Mouse (Mus musculus) lung, postnatal 4 days (tissue): ENCODE results near the gene Kcnd3.

Experiments used
- DNase-seq, 2 experiments: peaks; one replicate each; pipeline ENCODE4 v3.0.0; 2021

Kcnd3 gene

DNA sequence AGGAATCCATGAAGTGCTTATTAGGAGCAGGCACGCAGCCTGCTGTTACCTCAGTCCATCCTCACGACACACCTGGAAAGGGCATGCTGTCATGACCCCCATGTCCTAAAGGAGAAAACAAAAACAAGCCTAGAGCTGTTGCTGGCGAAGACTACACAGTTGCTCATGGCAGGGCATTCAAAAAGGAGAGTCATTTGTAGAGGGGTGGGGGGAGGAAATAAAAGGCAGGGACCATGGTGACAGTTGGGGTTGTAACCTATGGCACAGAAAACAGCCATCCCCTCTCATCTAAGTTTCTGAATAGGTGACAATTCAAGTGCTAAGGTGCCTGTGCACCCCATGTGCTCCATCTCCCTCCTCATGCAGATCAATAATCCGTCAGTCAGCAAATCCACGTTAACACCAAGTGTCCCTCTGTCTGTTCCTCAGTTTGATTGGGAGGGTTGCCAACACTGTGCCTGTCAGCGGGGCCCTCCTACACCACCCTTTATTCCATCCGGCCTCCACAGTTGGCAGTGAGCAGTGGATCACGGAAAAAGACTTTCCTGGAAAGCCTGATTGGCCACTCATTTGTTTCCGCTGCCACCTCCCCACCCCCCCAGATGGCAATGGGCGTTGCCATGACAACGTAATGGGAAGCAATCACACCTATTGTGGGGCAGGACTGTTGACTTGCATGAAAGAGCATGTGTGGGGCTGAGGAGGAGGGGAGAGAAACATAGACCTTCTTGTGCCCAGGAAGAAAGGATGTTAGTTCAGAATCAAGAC is 78.4 kb downstream of the Kcnd3 start:
- no peak for DNase-seq

DNA sequence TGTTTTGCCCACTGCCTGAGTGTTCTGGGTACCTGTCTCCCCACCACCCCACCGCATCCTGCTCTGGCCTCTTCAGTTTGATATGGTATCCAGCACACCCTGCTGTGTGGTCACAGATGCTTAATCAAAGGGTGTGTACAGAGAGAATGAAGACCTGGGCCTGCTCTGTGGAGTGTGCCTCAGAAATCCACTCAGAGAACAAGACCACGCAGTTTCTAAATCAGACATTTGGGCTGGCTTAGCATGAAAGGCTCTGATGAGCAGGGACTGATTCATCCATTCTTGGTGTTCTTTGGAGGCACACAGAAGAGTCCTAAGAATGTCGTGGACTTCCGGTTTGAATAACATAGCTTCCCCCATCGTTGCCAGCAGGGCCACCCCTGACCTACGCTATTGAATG is 86.3 kb downstream of the Kcnd3 start:
- no peak for DNase-seq

DNA sequence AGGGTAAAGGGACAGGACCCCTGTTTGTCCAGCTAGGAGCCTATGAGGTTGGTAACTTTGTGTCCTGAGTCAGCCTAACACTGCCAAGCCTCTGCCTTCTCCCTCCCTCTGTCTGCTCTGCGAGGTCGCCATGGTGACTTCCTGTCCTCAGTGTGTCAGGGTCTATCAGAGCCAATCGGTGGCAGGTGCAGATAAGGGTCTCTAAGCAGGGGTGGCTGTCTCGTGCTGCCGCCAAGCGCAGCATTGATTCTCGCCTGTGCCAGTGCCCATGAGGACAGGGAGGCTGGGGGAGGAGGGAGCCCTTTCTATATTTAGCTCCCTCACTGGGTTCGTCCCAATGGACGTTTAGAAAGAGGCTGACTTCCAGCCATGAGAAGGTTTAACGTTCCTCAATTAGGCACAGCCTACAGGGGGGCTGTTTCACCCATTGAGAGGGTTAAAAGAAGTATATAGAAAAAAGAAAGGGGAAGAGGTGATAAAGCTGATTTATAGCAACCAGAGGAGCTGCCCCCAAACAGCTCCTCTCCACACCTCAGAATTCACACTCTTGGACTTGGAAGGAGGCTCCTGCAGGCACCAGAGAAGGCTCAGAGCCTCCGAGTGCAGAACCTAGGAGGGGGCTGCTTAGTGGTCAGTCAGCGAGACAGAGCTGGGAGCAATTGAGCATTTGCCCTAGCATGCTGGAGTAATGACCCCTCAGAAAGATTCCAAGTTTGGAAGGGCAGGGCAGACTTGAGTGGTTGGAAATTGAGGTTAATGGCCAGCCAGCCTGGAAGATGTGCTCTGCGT is 86.9 kb downstream of the Kcnd3 start:
- DNase-seq, result no peak

DNA sequence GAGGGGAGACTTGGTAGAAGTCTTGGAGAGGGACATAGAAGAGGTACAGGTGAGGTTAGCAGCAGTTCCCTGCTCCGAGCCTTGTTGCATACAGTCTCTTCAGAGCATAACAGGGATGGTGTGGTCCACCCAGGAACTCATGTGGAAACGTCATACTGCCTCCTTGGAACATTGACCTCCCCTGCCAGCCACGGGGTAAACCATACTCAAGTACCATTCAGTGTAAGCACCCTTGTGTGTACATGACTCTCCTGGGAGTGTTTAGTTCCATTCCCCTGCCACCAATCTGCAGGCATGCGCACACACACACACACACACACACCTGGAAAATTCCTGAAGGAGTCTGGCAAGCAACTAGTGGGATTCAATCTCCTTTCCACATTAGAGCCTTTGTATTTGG is 90.6 kb downstream of the Kcnd3 start:
- DNase-seq, result peak; percentile 15 to 43

DNA sequence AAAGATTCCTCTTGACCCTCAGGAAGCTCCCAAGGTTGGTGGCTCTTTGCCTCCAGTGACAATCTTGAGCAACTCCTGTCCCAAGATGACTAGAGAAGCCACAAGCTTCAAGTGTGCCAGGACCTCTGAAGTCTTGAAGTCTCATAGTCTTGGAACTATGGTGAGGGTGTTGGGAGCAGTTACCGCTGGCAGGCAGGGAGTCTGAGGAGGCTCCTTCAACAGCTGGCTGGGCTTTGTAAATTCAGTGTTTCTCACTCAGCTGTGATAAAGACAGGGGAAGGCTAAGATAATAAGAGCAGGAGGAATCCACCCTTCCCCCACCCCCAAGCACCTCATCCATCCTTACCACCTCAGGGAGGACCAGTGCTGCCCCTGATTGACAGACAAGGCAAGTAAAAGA is 92.0 kb downstream of the Kcnd3 start:
- no peak for DNase-seq

DNA sequence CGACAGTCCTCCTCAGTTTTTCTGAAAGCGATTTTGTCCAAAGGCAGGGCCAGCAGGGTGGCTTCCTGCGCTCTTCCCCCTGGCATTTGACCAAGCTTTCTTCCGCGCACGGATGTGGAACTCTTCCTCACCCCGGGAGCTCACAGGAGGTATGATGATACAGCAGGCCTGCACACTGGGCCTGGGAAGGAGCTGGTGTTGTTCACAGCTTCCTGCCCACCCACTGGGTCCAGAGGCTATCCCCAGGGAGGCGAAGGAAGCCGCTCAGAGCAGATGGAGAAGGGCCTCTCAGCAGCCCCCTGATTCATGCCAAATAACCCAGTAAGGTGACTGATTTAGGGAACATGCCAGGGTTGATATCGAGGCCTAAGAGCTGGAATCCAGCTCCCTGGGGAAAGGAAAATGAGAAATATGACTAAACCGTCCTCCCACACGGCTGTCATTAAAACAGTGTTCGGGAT is 94.5 kb downstream of the Kcnd3 start:
- DNase-seq, result no peak

DNA sequence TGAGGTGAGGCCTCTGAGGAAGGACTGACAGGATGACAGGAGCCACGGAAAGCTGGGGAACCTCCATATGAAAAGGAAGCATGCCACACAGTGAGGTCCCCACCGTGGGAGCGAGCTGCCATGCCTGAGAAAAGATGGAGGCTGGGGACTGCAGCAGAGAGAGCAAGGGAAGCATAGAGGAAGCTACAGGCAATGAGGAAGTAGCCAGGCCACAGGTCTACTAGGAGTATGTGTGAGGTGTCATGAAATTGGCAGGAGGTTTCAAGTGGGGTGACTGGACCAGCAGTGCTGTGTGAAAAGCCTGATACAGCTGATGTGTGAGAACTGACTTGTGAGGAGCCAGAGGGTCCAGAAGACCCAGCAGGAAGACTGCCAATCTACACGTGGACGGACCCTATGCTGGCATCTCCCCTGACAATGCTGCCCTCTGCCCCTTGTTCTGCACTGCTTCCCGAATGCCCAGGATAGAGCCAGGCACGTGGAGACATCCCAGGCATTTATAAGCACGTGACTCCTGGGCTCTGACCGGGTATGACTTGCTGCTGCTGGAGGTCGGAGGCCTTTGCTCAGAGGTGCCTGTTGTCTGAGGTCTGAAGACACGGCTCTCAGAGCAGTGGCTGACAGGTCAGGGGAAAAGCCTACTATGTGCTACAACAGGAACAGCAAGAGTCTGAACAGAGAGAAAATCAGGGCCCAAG is 96.1 kb downstream of the Kcnd3 start:
- no peak for DNase-seq

DNA sequence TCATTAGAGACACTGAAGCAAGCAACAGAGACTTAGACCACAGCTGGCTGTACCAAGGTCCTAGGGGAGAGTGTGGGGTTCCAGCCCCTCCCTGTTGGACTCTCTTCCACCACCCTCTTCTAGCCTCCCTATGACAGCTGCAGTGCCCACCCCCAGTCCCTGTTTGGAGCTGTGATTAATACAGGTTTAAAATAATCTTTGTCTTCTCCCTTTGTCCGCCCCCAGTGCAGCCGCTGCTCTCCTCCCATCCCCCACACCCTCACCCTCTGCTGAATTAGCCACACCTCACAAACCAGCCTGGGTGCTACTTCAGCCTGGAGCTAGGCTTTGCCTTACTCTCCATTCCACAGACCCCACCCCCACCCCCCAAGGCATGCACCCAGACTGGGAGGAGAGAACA is 107.3 kb downstream of the Kcnd3 start:
- DNase-seq, result no peak

DNA sequence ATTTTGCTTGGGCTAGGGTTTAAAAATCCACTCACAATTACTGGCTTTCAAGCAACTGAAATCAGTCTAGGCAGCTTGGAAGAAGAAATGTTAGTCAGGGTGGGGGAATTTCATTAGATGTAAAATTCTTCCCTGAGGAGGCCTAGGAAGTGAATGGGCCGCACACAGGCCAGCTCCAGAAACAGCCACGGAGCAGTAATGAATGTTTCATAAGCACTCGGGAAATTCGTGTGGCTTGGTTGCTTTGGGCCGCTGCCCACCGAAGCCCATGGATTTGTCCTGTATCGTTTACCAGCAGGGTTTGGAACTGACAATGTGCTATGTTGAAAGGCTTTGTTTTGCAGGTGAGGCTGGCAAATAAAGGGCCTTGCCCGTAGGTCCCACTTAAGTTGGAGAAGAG is 114.8 kb downstream of the Kcnd3 start:
- DNase-seq, result no peak

DNA sequence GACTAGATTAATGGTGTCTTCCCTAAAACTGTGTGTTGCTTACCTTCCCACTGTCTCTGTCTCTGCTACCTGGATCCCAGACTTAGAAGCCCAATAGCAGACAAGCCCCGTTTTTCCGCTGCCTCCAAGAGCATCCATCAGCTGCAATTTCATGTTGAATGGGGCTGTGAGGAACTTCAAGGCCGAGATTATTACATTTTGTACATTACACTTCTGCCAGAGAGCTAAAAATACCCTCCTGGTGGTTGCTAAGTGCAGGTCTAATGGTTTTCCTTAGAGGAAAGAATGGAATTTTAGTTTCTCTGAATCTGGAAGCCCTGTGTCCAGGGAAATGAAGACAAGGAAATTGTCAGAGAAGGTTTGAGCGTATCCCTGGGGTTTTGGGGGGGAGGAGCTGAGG is 115.3 kb downstream of the Kcnd3 start:
- no peak for DNase-seq

DNA sequence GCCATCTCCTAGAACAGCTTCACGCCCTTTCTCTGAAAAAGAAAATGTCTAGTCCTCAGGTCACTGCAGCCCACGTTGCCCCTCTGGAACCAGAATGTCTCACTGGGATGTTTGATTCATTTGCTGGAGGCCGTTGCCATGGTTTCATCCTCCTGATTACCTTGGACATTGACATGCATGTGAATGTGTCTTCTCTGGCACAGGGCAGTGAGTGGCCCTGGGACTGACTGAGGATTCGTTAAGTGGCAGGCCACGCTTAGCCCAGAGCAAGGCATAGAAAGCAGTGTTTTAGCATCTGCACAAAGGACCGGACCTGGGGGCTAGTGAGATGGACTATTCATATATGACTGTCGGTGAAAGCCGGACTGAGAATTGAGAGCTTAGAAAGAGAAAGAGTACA is 116.3 kb downstream of the Kcnd3 start:
- DNase-seq, result no peak

DNA sequence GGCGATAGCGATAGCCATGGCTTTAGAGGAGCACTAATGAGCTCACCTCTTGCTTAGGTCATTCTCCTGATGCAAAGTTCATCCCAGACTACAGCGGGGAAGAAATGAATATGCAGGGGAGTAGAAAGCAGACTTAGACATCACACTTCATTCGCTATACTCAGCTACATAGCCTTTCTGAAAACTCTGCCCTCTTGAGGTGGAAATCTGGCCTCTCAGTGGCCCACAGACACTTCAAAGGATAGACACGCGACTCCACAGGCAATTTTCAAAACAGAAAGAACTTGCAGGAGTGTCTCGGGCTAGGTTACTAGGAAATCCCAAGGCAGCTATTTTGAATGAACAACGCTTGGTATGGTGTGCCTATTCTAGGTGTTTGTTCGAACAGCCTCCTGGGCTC is 116.7 kb downstream of the Kcnd3 start:
- DNase-seq, result no peak

DNA sequence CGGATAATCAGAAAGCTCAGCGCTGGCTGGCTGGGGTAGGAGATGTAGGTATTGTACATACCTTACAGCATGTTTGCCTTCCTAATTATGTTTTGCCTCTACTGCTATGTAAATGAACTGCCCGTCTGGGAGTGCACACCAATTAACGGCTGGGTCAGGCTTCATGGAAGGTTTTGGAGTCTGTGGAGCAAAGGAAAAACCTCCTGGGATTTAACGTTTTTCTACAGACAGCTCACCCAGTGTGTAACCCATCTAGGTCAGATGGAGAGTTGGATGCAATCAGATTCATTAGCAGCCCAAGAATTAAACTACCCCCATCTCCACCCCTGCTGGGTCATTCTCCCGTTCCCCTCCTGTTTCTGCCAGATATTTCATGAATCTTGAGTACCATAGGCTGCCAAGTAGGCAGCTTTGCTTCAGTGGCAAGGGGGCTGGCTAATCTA is 117.2 kb downstream of the Kcnd3 start:
- DNase-seq, result no peak

DNA sequence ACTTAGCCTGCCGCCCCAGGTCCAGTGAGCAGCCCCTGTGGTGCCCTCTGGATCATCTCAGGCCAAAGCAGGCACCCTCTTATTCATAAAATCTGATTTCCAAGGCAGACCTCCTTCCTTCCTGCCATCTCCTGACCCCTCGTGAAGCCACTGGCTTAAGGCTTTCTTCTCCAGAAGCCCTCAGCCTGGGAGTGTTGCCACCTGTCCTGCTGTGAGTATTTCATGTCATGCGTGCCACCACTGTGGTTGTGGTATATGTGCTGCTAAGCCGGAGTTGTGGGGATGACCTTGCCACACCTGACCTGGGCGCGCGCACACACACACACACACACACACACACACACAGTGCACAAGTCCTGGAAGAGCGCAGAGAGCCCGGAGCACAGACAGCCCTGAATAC is 117.8 kb downstream of the Kcnd3 start:
- DNase-seq, result no peak

DNA sequence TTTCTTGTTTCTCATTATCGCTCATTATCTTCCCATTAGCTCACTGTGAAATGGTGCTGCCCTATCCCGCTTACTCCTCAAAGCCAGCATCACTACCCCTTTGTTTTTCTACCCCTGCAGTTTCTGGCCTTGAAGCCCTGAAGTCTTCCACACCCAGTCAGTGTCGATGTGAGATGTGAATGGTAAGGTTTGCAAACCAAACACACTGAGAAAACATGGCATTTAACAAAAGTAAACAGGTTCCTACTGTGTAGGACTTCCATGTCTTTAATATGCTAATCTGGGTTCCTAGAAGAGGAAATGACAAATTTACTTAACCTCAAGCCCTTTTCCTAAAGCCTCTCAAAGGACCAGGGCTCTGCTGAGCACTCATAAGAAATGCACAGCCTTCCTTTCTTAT is 118.7 kb downstream of the Kcnd3 start:
- DNase-seq, result no peak

DNA sequence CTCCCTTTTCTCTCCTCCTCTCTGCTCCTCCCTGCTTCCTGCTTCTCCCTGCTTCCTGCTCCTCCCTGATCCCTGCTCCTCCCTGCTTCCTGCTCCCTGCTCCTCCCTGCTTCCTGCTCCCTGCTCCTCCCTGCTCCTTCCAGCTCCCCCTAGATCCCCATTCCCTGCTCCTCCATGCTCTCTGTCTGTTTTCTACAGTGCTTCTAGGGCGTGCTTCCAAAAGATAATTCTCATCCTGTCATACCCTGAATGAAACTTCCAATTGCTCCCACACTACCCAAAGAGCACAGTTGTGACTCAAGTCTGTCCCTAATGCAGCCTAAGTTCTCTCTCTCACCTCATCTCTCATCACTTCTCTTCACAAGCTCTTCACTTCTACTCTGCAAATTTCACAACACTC is 119.8 kb downstream of the Kcnd3 start:
- no peak for DNase-seq

DNA sequence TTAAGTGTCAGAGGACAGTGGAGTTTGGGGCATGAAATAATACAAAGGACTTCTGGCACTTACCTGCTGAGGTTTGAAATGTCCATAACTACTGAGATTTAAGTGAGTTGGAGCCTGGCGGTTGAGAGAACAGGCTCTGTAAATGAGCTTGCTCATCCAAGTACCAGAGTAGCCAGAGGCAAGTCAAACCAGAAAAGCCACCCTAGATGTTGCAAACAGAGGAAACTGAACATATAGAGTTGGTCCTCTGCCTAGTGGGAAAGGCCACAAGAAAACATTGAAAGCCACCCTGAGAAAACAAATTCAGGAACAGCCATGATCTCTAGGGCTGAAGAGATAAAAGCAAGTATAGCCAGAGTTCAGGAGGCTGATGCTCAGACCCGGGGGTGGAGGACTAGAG is 121.0 kb downstream of the Kcnd3 start:
- no peak for DNase-seq

DNA sequence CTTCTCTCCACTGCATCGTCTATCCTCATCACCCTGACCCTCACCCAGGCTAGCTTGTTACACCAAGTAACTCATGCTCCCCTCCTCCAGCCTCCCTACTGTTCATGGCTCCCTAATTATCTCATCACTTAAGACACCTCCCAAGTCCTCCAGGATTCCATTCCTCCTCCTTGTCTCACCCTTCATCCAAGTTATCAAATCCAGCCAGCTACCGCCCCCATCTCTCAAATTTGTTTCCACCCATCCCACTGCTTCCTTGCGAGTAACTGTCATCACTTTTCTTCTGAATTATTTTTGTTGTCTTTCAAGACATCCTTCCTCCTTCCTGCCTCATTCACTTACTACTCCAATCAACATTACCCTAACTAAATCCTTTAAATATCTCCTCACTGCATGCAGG is 126.2 kb downstream of the Kcnd3 start:
- no peak for DNase-seq

DNA sequence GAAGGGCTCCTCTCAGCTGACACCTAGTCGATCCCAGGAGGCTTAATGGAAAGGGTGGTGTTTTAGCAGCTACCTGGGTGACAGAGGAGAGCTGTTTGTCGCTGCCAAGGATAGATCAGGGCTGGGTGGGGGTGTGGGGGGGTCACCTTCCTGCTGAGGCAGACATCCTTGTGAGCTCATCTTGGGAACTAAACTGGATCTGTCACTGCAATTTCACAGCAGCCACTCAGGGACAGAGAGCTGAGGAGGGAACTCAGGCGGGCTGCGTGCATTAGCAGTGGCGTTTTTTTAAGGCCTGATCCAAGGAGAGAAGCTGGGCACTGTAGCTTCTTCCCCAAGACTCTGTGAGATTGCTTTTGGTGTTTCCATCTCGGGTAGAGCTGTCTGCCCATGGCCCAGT is 129.0 kb downstream of the Kcnd3 start:
- DNase-seq, result no peak

DNA sequence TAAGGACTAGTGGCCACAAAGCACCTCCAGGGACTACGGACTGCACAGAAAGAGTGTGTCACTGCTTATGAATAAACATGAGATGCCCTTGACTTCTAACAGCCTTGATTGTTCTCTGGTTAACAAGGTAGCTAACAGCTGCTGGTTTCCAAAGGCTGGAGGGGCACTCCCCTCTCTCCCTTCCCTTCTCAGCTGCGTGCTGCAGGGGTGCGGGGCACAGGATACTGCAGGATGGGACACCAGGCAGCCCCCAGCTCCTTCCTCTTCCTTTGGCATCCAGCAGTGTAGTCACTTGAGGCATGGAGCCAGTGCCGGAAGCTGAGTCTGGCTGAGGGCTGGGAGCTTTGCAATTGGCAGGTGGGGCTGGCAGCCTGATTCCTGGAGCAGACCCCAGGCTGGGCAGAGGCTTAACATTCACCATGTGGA is 133.6 kb downstream of the Kcnd3 start:
- DNase-seq, result no peak

DNA sequence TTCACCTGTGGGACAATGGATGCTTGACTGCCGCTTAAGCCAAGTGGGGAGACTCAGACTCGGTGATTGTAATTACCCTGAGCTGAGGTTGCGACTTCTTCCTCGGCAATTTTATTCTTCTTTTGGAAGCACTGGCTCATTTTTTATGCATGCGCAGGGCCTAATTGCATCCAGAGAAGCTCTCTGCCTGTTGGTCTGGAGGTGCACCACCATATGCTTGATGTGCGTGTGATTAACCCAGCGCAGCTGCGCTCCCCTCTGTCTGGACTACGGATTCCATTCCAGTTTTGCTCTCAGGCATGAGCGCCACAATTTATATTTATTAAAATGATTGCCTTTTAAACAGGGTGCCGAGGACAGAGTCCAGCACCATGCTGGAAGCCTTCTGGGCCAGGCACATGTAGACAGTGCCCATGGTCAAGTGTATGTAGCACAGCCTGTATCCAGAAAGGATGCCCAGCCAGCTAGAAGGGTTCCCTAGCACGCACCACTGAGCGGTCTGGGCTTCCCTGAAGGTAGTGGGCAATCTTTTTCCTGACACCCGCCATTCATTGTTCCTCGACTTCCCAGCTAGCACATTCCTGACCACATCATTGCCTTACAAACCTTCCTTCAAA is 138.0 kb downstream of the Kcnd3 start:
- no peak for DNase-seq

DNA sequence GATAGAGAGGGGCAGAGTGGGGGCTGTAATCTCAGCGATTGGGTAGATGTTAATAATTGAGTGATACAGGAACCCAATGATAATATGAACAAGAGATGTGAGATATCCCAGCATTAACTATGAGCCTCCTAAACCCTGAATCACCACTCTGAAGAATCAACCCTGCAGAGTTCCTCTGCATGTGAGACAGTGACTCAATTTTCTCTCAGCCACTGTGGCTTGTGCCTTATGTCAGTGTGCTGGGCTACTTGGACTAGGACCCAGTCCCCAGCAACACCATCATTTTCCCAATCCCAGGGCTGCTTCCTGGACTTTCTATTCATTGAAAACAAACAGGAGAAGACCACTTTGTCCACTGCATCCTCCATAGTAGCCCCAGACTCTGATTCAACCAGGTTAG is 139.6 kb downstream of the Kcnd3 start:
- DNase-seq, result no peak

DNA sequence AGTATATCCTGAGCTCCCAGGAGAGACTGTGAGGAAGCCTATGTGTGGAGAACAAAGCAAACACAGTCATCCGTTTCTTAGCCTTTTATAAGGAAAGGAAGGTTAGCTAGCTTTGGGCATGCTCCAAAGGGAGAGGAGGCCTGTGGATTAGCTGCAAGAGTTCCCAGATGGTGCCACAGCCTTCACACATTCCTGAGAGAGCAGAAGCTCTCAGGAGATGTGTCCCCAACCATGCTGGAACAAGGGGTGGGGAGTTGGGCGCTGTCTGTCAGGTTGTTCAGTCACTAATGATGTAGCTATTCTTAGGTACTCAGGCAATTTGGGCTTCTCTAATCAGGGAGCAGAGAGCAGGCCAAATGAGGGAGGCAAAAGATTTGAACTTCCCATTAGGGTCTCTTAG is 140.1 kb downstream of the Kcnd3 start:
- DNase-seq, result no peak
